Mouse (Mus musculus) frontal cortex, postnatal 10 days (tissue): ENCODE measurements around the gene Azgp1.
"Not testable (repeated sequence)": the region's sequence is repeated elsewhere in the genome, so short reads cannot be mapped to it uniquely, and the experiment has no call there.

Experiments
- DNase-seq, 2 experiments: peaks; one replicate each; pipeline ENCODE4 v3.0.0; 2022; ENCODE audit warnings: low spot score in 2 of 2, mixed read lengths in 1 of 2

Gene Azgp1

GRCm38 (mm10) chr5:137981300-137981699, at the start of gene Azgp1:
TSS of gene Azgp1 (plus strand) at chr5:137981520.
- no peak for DNase-seq

DNA sequence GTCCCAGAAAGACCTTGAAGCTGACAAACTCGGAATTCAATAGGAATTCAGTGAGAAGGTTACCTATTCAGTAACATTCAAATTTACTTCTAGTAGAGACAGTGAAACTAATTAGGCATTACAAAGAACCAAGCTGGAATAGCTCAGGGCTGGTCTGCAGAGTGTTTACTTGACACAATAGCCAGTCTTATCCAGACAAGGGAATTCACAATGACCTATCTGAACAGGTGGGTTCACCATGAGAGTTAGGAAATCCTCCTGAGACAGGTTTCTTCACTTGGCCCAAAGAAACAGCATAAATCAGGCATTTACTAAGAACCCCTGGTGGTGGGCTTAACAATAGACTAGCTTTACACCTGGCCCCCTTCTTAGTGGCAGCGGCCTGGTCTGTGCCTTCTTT, 47.4 kb upstream of the Azgp1 start:
- not testable (repeated sequence) for DNase-seq

DNA sequence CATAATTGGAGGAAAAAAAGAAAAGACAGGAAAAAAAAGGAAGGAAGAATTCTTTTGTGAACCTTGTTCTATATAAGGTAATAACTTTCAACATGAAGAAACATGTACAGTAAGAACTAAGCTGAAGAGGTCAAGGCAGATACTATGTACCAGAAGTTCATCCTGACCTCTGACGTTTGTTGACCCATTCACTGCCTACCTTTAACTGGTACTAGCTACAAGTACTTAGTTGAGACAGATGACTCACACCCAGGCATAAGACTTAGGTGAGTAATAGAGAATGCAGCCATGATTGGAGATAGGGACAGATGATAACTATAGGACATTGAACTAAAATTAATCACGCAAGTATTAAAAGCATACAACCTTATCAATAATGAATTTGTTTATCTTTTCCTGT, 44.8 kb upstream of the Azgp1 start:
- no peak for DNase-seq

DNA sequence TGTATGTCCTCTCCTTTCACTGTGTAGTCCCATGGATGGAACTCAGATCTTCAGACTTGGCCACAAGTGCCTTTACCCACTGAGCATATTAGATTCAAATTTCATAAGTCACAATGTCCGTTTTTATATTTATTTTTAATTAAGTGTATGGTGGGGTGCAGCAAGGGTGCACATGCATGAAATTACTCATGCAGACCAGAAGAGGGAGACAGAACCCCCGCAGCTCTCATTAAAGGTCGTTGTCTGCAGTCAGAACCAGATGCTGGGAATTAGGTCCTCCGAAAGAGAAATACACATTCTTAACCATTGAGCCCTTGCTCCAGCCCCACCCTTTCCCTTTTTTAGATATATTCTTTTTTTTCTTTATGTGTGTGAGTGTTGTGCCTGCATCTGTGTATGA, 44.1 kb upstream of the Azgp1 start:
- no peak for DNase-seq

- DNase-seq: no peak
These were observed 40.4 kb upstream of the Azgp1 start for GRCm38 (mm10) chr5:137940948-137941347.

GRCm38 (mm10) chr5:137943133-137943532, 38.2 kb upstream of the Azgp1 start:
- DNase-seq: no peak

GRCm38 (mm10) chr5:137947303-137947702, 34.0 kb upstream of the Azgp1 start:
- DNase-seq: no peak

GRCm38 (mm10) chr5:137951218-137951617, 30.1 kb upstream of the Azgp1 start:
- peak in 1 of 2 experiments; percentile 20 for DNase-seq

DNA sequence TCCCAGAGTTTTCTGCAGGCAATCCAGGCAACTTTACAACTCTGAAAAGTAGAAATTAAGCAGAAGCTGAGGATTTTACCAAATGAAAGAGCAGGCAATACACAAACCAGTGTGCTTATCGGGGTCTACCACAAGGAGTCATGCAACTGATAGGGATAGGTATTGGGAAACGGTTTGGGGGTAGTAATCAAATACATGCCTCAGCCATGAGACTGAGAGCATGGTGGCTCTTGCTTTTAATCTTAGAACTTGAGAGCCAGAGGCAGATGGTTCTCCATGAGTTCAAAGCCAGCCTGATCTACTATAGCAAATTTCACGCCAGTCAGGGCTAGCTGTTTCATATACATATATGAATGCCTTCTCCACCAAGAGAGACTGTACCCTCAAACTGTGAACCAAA, 24.9 kb upstream of the Azgp1 start:
- DNase-seq: no peak

GRCm38 (mm10) chr5:137962945-137963344, 18.4 kb upstream of the Azgp1 start, which contains the start of gene Gjc3:
TSS of gene Gjc3 (minus strand) at chr5:137963098.
- no peak for DNase-seq

GRCm38 (mm10) chr5:137966492-137966891, 14.8 kb upstream of the Azgp1 start:
- DNase-seq: peak; percentile 9 to 26

DNA sequence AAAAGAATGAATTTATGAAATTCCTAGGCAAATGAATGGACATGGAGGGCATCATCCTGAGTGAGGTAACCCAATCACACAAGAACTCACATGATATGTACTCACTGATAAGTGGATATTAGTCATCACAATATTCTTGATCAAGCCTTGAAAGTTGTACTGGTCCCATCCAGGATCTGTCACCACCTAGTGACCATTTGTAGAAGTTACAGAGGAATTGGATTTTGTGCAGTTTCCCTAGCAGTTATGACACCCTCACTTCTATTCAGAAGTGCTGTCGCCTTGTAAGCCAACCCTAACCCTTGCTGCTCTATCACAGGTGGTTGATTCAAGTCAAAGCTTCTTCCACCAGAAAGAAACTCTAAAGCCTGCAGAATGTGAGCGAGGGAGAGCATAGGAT, 8.2 kb upstream of the Azgp1 start:
- DNase-seq: no peak

DNA sequence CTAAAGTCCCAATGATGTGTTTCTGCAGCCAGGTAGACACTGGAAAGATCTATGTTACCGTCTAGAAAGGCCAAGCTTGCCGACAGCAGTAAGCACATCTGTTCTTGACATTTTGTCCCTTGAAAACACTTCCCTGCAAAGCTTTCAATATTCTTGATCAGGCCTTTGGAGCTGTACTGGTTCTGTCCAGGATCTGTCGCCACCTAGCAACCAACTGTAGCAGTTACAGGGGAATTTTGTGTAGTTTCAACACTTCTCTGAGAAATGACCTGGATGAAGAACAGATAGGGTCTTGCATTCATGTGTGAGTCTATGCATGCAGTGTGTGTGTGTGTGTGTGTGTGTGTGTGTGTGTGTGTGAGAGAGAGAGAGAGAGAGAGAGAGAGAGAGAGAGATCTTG, 7.6 kb upstream of the Azgp1 start:
- no peak for DNase-seq

- DNase-seq: no peak
These were observed 6.6 kb upstream of the Azgp1 start for GRCm38 (mm10) chr5:137974724-137975123.

DNA sequence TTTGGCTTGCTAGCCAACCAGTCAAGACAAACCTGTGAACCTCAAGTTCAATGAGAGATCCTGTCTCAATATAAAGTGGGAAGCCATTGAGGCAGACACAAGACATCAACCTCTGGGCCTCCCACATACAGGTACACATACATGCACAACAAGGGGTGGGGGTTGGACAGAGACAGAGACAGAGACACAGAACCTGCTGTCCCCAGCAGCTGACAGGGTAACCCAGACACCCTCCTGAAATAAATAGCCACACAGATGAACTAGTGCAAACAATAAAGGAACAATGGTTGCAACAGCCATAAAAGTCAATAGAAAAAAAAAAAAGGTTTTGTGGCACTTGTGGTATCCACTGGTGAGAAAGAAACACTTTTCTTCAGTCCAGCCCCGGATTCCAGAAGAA, 5.9 kb upstream of the Azgp1 start:
- DNase-seq: no peak

DNA sequence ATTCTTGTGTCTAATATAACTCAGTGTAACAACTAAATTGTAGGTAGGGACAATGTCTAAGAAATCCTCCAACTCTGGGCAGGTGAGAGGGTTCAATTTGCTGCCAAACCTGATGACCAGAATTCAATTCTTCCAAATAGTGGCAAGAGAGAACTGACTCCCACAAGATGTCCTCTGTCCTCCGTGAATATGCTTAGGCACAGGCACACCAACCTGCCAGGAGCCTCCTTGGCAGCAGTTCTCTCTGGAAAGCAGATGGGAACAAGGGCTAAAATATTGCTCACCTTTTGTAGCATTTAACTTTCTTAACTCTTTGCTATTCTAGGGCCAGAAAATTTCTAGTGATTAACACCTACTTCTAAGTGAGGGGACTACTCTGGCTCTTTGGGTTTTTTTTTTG, 4.0 kb upstream of the Azgp1 start:
- no peak for DNase-seq

- no peak for DNase-seq
These were observed 2.2 kb upstream of the Azgp1 start for GRCm38 (mm10) chr5:137979081-137979480.

- DNase-seq: no peak
These were observed 5.0 kb downstream of the Azgp1 start for GRCm38 (mm10) chr5:137986351-137986750.

DNA sequence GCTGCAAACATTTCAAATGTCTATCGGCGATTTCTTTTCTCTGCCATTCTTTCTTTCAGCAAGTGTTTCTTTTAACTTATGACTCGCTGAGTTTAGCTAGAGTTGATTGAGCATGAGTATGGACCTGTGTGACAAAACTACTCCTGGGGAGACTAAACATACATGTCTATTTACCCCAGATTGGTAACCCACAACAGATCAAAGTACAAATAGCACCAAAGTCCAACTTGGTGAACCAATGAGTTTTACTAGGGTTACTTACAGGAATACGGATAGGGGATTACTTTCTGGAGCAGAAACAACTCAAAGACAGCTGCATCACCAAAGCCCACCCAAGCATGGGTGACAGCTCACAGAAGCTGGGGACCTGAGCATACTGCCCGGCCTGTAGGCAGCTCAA, 28.1 kb downstream of the Azgp1 start:
- DNase-seq: no peak

DNA sequence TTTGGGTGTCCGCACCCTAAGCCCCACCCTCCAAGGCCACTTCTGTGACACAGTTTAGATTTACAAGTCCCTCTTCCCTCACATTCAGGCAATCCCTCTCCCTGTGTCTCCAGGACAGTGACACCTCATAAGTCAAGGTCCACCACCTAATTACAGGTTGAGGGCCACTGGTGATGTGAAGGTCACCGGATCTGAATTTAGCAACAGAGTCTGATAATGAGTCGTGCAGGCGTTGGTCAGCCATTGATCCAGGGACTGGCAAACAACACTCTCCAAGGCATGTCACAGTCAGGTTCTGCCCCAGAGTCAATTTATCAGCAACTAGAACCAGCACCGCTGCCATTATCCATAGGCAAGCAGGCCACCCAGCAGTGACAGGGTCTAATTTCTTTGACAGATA, 31.1 kb downstream of the Azgp1 start:
- no peak for DNase-seq

DNA sequence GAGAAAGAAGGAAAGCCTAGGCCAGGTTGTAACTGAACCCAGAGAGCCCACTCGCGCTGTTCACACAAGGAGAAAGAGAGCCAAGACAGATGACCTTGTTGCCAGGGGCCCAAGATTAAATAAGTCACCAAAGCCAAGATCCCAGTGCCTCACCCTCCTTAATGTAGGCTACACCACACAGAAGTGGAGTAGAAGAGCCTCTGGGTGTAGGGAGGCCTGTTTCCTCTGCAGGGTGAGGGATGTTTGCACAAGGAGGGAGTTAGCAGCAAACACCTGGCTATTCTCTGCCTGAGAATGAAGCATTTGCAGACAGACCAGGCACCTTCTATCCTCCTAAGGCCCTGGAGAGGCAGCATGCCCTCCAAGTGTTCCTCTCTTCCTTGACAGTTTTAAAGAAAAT, 35.2 kb downstream of the Azgp1 start:
- no peak for DNase-seq

GRCm38 (mm10) chr5:138016997-138017396, 35.7 kb downstream of the Azgp1 start:
- no peak for DNase-seq

- DNase-seq: not testable (repeated sequence)
These were observed 38.3 kb downstream of the Azgp1 start for GRCm38 (mm10) chr5:138019577-138019976.

- not testable (repeated sequence) for DNase-seq
These were observed 39.7 kb downstream of the Azgp1 start, which contains the start of the genes Smok3a and Smok3b for GRCm38 (mm10) chr5:138020961-138021479. TSS of gene Smok3a (plus strand) at chr5:138021261. TSS of gene Smok3b (plus strand) at chr5:138021429.
